Mouse (Mus musculus) liver, embryonic 14.5 days (tissue): ENCODE measurements at regions not wholly inside any gene's neighbourhood (a gene's known extent, or its start where the extent isn't known, plus 50 kb on each side); places are given as distances from the start of the nearest gene placed in this dataset.

ENCODE experiments used
- CTCF ChIP-seq: IDR thresholded peaks from 2 replicates; pipeline ENCODE4 v1.5.1; 2016; ENCODE audit warnings: antibody characterized with exemption, low read depth, control low read depth
- EP300 ChIP-seq: IDR thresholded peaks from 2 replicates; pipeline ENCODE4 v1.6.1; 2016; ENCODE audit warnings: antibody characterized with exemption, low read depth

GRCm38 (mm10) chr14:62144385-62145030, 147.9 kb upstream of the Rnaseh2b start:
- no peak for TF ChIP-seq EP300
- no peak for TF ChIP-seq CTCF
